ENCODE assay signal across 10 mouse cellular contexts in the genomic region with DNA sequence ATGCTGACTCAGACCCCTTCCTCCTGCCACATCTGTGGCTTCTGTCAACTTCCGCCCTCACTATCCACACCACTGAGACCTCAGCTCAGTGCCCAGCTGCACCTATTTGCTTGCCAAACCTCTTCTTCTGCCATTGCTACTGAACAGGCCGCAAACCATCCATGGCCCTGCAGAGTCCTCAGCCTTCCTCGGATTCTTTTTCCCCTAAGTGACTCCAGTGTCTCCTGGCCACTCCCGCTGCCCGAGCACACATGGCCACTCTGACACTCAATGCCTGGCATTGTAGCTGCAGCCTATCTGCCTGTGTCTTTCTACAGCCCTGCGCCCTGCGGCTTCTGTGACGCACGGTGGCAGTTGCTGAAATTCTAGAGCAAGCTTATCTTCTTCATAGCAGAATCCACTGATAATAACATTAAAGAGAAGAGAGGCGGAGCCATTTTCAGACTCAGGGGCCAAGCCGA.
A peak's percentile ranks its signal among the peaks of the same experiment; 100 is the strongest.
DNase-seq lines count a peak whose midpoint lies in the region; ATAC-seq and TF ChIP-seq lines count a peak whose summit lies in the region.
"Had no signal": no experiment of that assay in that cellular context is flagged by ENCODE, and none has a peak within 500 bp of the region (broad histone marks: within the 10 kb centered on the region; RNA-seq: fewer than 3 reads in every experiment).

No protein-coding gene starts in this region.

- H3K36me3 ChIP-seq in MEL (ENCODE audit: control insufficient read depth in 1 of 2, insufficient read depth in 2 of 2, low read length in 2 of 2), result peaks cover 0 to 50% of the 10 kb centered on the region in 2 experiments; a peak in 2 of 4 replicates
- no peaks in the 10 kb centered on the region for H3K36me3 ChIP-seq in heart, embryonic 11.5 days (ENCODE audit: control insufficient read depth, insufficient read depth, low read length)
- no peaks in the 10 kb centered on the region for H3K36me3 ChIP-seq in liver, embryonic 12.5 days

- no peaks in the 10 kb centered on the region; the same call in 1 of the 2 replicates for H3K79me2 ChIP-seq in MEL (ENCODE audit: control insufficient read depth, insufficient read depth, low read length, poor library complexity)

- peak; percentile 87 to 95 for TF ChIP-seq EP300 in MEL (IDR thresholded peaks at IDR 0.05; ENCODE audit: low read depth in 1 of 2, low read length in 2 of 2)

- no peaks in the 10 kb centered on the region for H3K27me3 ChIP-seq in MEL (ENCODE audit: control insufficient read depth in 1 of 2, insufficient read depth in 2 of 2, low read length in 2 of 2)
- no peaks in the 10 kb centered on the region for H3K27me3 ChIP-seq in heart, embryonic 11.5 days (ENCODE audit: control insufficient read depth, insufficient read depth, low read length)
- no peaks in the 10 kb centered on the region for H3K27me3 ChIP-seq in liver, embryonic 12.5 days (replicated peaks)

- no peak for TF ChIP-seq CTCF in MEL (IDR thresholded peaks at IDR 0.05 in 2 of 3, conservative IDR thresholded peaks at IDR 0.05 in 1 of 3; ENCODE audit: control insufficient read depth in 1 of 3, insufficient read depth in 1 of 3, low read depth in 2 of 3, low read length in 3 of 3, poor library complexity in 1 of 3, severe bottlenecking in 1 of 3)

- H3K27ac ChIP-seq in MEL (ENCODE audit: control insufficient read depth, low read depth, low read length), result peak overlapping the region; percentile 98
- peak overlapping the region; percentile 65; the same call in 1 of the 2 replicates for H3K27ac ChIP-seq in heart, embryonic 11.5 days (ENCODE audit: low read depth, low read length)
- peak overlapping the region; percentile 59 for H3K27ac ChIP-seq in liver, embryonic 12.5 days
- H3K27ac ChIP-seq: kidney, postnatal 0 days had no signal

- H3K9me3 ChIP-seq in MEL (replicated peaks; ENCODE audit: insufficient read depth, low read length), result no peaks in the 10 kb centered on the region
- no peaks in the 10 kb centered on the region for H3K9me3 ChIP-seq in heart, embryonic 11.5 days (replicated peaks; ENCODE audit: control insufficient read depth, low read length)
- H3K9me3 ChIP-seq in liver, embryonic 12.5 days (replicated peaks), result no peaks in the 10 kb centered on the region

- no peak for TF ChIP-seq RAD21 in MEL (IDR thresholded peaks at IDR 0.05; ENCODE audit: low read depth, low read length)

- no peak for ATAC-seq in heart, embryonic 11.5 days (replicated peaks; ENCODE audit: insufficient number of reproducible peaks, low FRiP score, low TSS enrichment)
- peak; percentile 76 for ATAC-seq in liver, embryonic 12.5 days

- intact Hi-C loops in left cerebral cortex, postnatal 14 days (cut with DNase I), result loop anchor here (10.0 kb wide), 1 partner anchor 184 kb away; no protein-coding TSS in a partner anchor

- peaks cover 27 to 65% of the 10 kb centered on the region in 2 experiments for H3K4me1 ChIP-seq in MEL (ENCODE audit: control insufficient read depth in 1 of 2, insufficient read depth in 2 of 2, low read length in 2 of 2)
- peaks cover 53% of the 10 kb centered on the region for H3K4me1 ChIP-seq in heart, embryonic 11.5 days (ENCODE audit: control insufficient read depth, insufficient read depth, low read length)
- H3K4me1 ChIP-seq in liver, embryonic 12.5 days, result peaks cover 67% of the 10 kb centered on the region

- H3K4me2 ChIP-seq in heart, embryonic 11.5 days, result peak overlapping the region; percentile 27; the same call in 1 of the 2 replicates
- H3K4me2 ChIP-seq in liver, embryonic 12.5 days, result peak overlapping the region; percentile 42

- DNase-seq in adrenal gland, postnatal 25 days, result peak; percentile 24
- DNase-seq in adrenal gland, adult 18-20 months (ENCODE audit: low spot score in 2 of 2), result no peak
- peak; percentile 93 for DNase-seq in MEL (ENCODE audit: low read depth, low spot score)
- no peak for DNase-seq in left cerebral cortex, postnatal 14 days (ENCODE audit: low spot score in 2 of 2)
- no peak for DNase-seq in B cell, adult 2 months
- DNase-seq in right cerebral cortex, adult 18-20 months, result no peak
- DNase-seq: gastrocnemius, postnatal 10 days had no signal

- H3K4me3 ChIP-seq in MEL (ENCODE audit: control insufficient read depth in 1 of 2, insufficient read depth in 1 of 2, low read depth in 2 of 2, low read length in 2 of 2), result peak overlapping the region; percentile 58 to 65
- no peak overlapping the region for H3K4me3 ChIP-seq in heart, embryonic 11.5 days (ENCODE audit: low read depth, low read length)
- H3K4me3 ChIP-seq in liver, embryonic 12.5 days, result no peak overlapping the region

- peak overlapping the region; percentile 76 for H3K9ac ChIP-seq in MEL (ENCODE audit: control insufficient read depth, low read depth, low read length, poor library complexity, severe bottlenecking)
- no peak overlapping the region for H3K9ac ChIP-seq in heart, embryonic 11.5 days (ENCODE audit: low read depth, low read length)
- peak overlapping the region; percentile 8; the same call in 1 of the 2 replicates for H3K9ac ChIP-seq in liver, embryonic 12.5 days

- peak; percentile 58 to 75; a peak in 3 of 4 replicates for TF ChIP-seq POLR2A in MEL (IDR thresholded peaks at IDR 0.05; ENCODE audit: control insufficient read depth in 1 of 2, insufficient read depth in 1 of 2, low read depth in 1 of 2, low read length in 2 of 2, poor library complexity in 1 of 2)

- 34% methylated on average over 11 of the region's 11 CpGs for WGBS in heart, embryonic 11.5 days (ENCODE audit: insufficient replicate concordance)
- WGBS in liver, embryonic 12.5 days (ENCODE audit: insufficient replicate concordance), result 22% methylated on average over 11 of the region's 11 CpGs

TF ChIP-seq in MEL, 35 proteins besides CTCF, POLR2A, EP300 and RAD21:
- TF ChIP-seq ETS1 (IDR thresholded peaks at IDR 0.05; ENCODE audit: low read depth, low read length) (peak; percentile 88), KAT2A (conservative IDR thresholded peaks at IDR 0.05; ENCODE audit: low read depth, low read length) (no peak; the same call in 1 of the 2 replicates), ZMIZ1 (IDR thresholded peaks at IDR 0.05; ENCODE audit: low read depth, low read length) (peak; percentile 91), CHD2 (IDR thresholded peaks at IDR 0.05; ENCODE audit: low read length) (peak; percentile 22; the same call in 1 of the 2 replicates), MEF2A (IDR thresholded peaks at IDR 0.05; ENCODE audit: extremely low read depth, insufficient replicate concordance, low read depth, low read length, poor library complexity, severe bottlenecking) (peak; percentile 76; the same call in 1 of the 2 replicates), POLR2AphosphoS2 (IDR thresholded peaks at IDR 0.05; ENCODE audit: low read length) (peak; percentile 85), GATA1 (IDR thresholded peaks at IDR 0.05; ENCODE audit: low read depth, low read length) (peak; percentile 92), NELFE (IDR thresholded peaks at IDR 0.05; ENCODE audit: low read depth, low read length) (peak; percentile 65), HCFC1 (IDR thresholded peaks at IDR 0.05; ENCODE audit: low read depth, low read length) (peak; percentile 22), MYB (IDR thresholded peaks at IDR 0.05; ENCODE audit: low read depth, low read length) (peak; percentile 89), E2F4 (IDR thresholded peaks at IDR 0.05; ENCODE audit: borderline replicate concordance, low read depth, low read length) (no peak), MXI1 (IDR thresholded peaks at IDR 0.05; ENCODE audit: low read depth, low read length) (peak; percentile 91), CHD1 (IDR thresholded peaks at IDR 0.05; ENCODE audit: low read depth, low read length) (peak; percentile 56; the same call in 1 of the 2 replicates), ZNF384 (IDR thresholded peaks at IDR 0.05; ENCODE audit: low read depth, low read length) (no peak), ELF1 (IDR thresholded peaks at IDR 0.05; ENCODE audit: low read depth, low read length) (peak; percentile 19; the same call in 1 of the 2 replicates), MAFK (IDR thresholded peaks at IDR 0.05; ENCODE audit: borderline replicate concordance, low read depth, low read length) (0 out of 2 replicates have a peak, but pooled peaks have one; percentile 8), TBP (IDR thresholded peaks at IDR 0.05; ENCODE audit: low read depth, low read length) (peak; percentile 72), JUND (IDR thresholded peaks at IDR 0.05; ENCODE audit: low read depth, low read length) (peak; percentile 62; the same call in 1 of the 2 replicates), SMC3 (IDR thresholded peaks at IDR 0.05; ENCODE audit: low read depth, low read length) (no peak), SIN3A (IDR thresholded peaks at IDR 0.05; ENCODE audit: low read length) (peak; percentile 88), TAL1 (IDR thresholded peaks at IDR 0.05; ENCODE audit: low read length) (peak; percentile 73), RCOR1 (IDR thresholded peaks at IDR 0.05; ENCODE audit: low read depth, low read length) (peak; percentile 78), MAX (IDR thresholded peaks at IDR 0.05; ENCODE audit: low read length) (peak; percentile 66; the same call in 1 of the 2 replicates), USF1 (IDR thresholded peaks at IDR 0.05; ENCODE audit: low read depth, low read length) (no peak), BHLHE40 (IDR thresholded peaks at IDR 0.05; ENCODE audit: borderline replicate concordance, low read depth, low read length) (no peak), MAZ (IDR thresholded peaks at IDR 0.05; ENCODE audit: low read depth, low read length) (peak; percentile 49; the same call in 1 of the 2 replicates), GABPA (IDR thresholded peaks at IDR 0.05; ENCODE audit: low read depth, low read length) (no peak), TCF12 (IDR thresholded peaks at IDR 0.05; ENCODE audit: low read depth, low read length) (peak; percentile 90), NRF1 (IDR thresholded peaks at IDR 0.05; ENCODE audit: insufficient read depth, low read depth, low read length, poor library complexity, severe bottlenecking) (0 out of 2 replicates have a peak, but pooled peaks have one; percentile 40), ZC3H11A (IDR thresholded peaks at IDR 0.05; ENCODE audit: low read depth, low read length) (peak; percentile 12; the same call in 1 of the 2 replicates)

Comparison
In these comparisons a context has a peak if more than half of its experiments do, and no peak if none do; other contexts are left out.
1. DNase-seq: peak in adrenal gland, postnatal 25 days (single experiment) and MEL (single experiment); none in adrenal gland, adult 18-20 months (0 of 2), left cerebral cortex, postnatal 14 days (0 of 2), B cell, adult 2 months (0 of 2) and right cerebral cortex, adult 18-20 months (single experiment).
2. H3K4me3 ChIP-seq: peak in MEL (2 of 2); none in heart, embryonic 11.5 days (single experiment) and liver, embryonic 12.5 days (single experiment).
3. Peak in every context shown above with its lines, with median percentiles within 50 percentile points of each other: H3K27ac ChIP-seq.